Mouse (Mus musculus): Measurements from ENCODE around the gene Ier3. TPM values are rescaled to one million over a fixed set of nuclear protein-coding genes. Genes with fewer than 3 reads are reported as not detected.
A peak's percentile ranks its signal among the peaks of the same experiment; 100 is the strongest.

The Ier3 gene
- polyA plus RNA-seq, 1 experiment from 2014 or later, result 5.5 TPM

- 90% methylated on average over 7 of the region's 7 CpGs for WGBS
- Histone ChIP-seq H3K4me3 (no peak overlapping the region), H3K27ac (no peak overlapping the region), H3K4me1 (peaks cover 16% of the 10 kb centered on the region), H3K9me3 (replicated peaks) (no peaks in the 10 kb centered on the region), H3K27me3 (ENCODE audit: low read depth, poor library complexity, severe bottlenecking) (0 out of 2 replicates have a peak, but pooled peaks cover 7% of the 10 kb centered on the region), H3K36me3 (no peaks in the 10 kb centered on the region)
- no peak for DNase-seq (ENCODE audit: low spot score)
Observed at GRCm38 (mm10) chr17:35813653-35814052, 7.8 kb upstream of the Ier3 start.

- Histone ChIP-seq H3K36me3 (no peaks in the 10 kb centered on the region), H3K4me1 (peaks cover 16% of the 10 kb centered on the region), H3K27me3 (ENCODE audit: low read depth, poor library complexity, severe bottlenecking) (0 out of 2 replicates have a peak, but pooled peaks cover 9% of the 10 kb centered on the region), H3K9me3 (replicated peaks) (no peaks in the 10 kb centered on the region), H3K27ac (no peak overlapping the region), H3K4me3 (no peak overlapping the region)
- no peak for DNase-seq (ENCODE audit: low spot score)
- 68% methylated on average over 6 of the region's 6 CpGs for WGBS
Observed at GRCm38 (mm10) chr17:35814678-35815077, 6.8 kb upstream of the Ier3 start.

GRCm38 (mm10) chr17:35815836-35816235, 5.6 kb upstream of the Ier3 start:
- Histone ChIP-seq H3K4me1 (peaks cover 19% of the 10 kb centered on the region), H3K36me3 (no peaks in the 10 kb centered on the region), H3K27ac (no peak overlapping the region), H3K27me3 (ENCODE audit: low read depth, poor library complexity, severe bottlenecking) (peaks cover 19% of the 10 kb centered on the region), H3K4me3 (no peak overlapping the region), H3K9me3 (replicated peaks) (no peaks in the 10 kb centered on the region)
- no peak for DNase-seq (ENCODE audit: low spot score)
- 71% methylated on average over 7 of the region's 7 CpGs for WGBS

GRCm38 (mm10) chr17:35816686-35817085, 4.8 kb upstream of the Ier3 start:
- Histone ChIP-seq H3K36me3 (no peaks in the 10 kb centered on the region), H3K9me3 (replicated peaks) (no peaks in the 10 kb centered on the region), H3K27me3 (ENCODE audit: low read depth, poor library complexity, severe bottlenecking) (peaks cover 22% of the 10 kb centered on the region), H3K27ac (peak overlapping the region; percentile 67), H3K4me3 (no peak overlapping the region), H3K4me1 (peaks cover 27% of the 10 kb centered on the region)
- no peak for DNase-seq (ENCODE audit: low spot score)
- 38% methylated on average over 10 of the region's 14 CpGs for WGBS

- 49% methylated on average over 10 of the region's 10 CpGs for WGBS
- Histone ChIP-seq H3K27me3 (ENCODE audit: low read depth, poor library complexity, severe bottlenecking) (peaks cover 28% of the 10 kb centered on the region), H3K4me3 (no peak overlapping the region), H3K27ac (peak overlapping the region; percentile 67), H3K4me1 (peaks cover 33% of the 10 kb centered on the region), H3K36me3 (no peaks in the 10 kb centered on the region), H3K9me3 (replicated peaks) (no peaks in the 10 kb centered on the region)
- DNase-seq (ENCODE audit: low spot score), result peak; percentile 57
Observed at GRCm38 (mm10) chr17:35817226-35817625, 4.3 kb upstream of the Ier3 start.

- Histone ChIP-seq H3K27me3 (ENCODE audit: low read depth, poor library complexity, severe bottlenecking) (peaks cover 28% of the 10 kb centered on the region), H3K4me3 (no peak overlapping the region), H3K27ac (no peak overlapping the region), H3K36me3 (peaks cover 5% of the 10 kb centered on the region; the same call in 1 of the 2 replicates), H3K9me3 (replicated peaks) (no peaks in the 10 kb centered on the region), H3K4me1 (peaks cover 51% of the 10 kb centered on the region)
- no peak for DNase-seq (ENCODE audit: low spot score)
- 80% methylated on average over 5 of the region's 5 CpGs for WGBS
Observed at GRCm38 (mm10) chr17:35820111-35820510, 1.4 kb upstream of the Ier3 start.

- Histone ChIP-seq H3K36me3 (peaks cover 30% of the 10 kb centered on the region), H3K27ac (peak overlapping the region; percentile 91)
- DNase-seq (ENCODE audit: low spot score), result no peak
Observed at GRCm38 (mm10) chr17:35822564-35822963, 1.1 kb downstream of the Ier3 start.

GRCm38 (mm10) chr17:35822964-35823937, 1.8 kb downstream of the Ier3 start, which contains the start of gene Flot1:
Gene Flot1 (plus strand): TSS chr17:35823230.
- Histone ChIP-seq H3K9me3 (replicated peaks) (no peaks in the 10 kb centered on the region), H3K4me1 (peaks cover 35% of the 10 kb centered on the region), H3K4me3 (peak within 1 kb of the TSS; percentile 78), H3K27ac (peak within 1 kb of the TSS; percentile 91), H3K36me3 (peaks cover 37% of the 10 kb centered on the region), H3K27me3 (ENCODE audit: low read depth, poor library complexity, severe bottlenecking) (peaks cover 21% of the 10 kb centered on the region)
- WGBS, result 0% methylated on average over 47 of the region's 47 CpGs
- peak; percentile 96 for DNase-seq (ENCODE audit: low spot score)

More at GRCm38 (mm10) chr17:35822564-35822963, 1.1 kb downstream of the Ier3 start:
- Histone ChIP-seq H3K27me3 (ENCODE audit: low read depth, poor library complexity, severe bottlenecking) (peaks cover 21% of the 10 kb centered on the region), H3K4me1 (peaks cover 36% of the 10 kb centered on the region), H3K4me3 (peak overlapping the region; percentile 78), H3K9me3 (replicated peaks) (no peaks in the 10 kb centered on the region)
- WGBS, result 4% methylated on average over 11 of the region's 11 CpGs

GRCm38 (mm10) chr17:35824402-35824801, 2.9 kb downstream of the Ier3 start:
- peaks cover 36% of the 10 kb centered on the region for H3K4me1 ChIP-seq
- 41% methylated on average over 7 of the region's 7 CpGs for WGBS
- H3K9me3 ChIP-seq (replicated peaks), result no peaks in the 10 kb centered on the region
- H3K4me3 ChIP-seq, result peak overlapping the region; percentile 78
- DNase-seq (ENCODE audit: low spot score), result peak; percentile 63
- H3K27ac ChIP-seq, result peak overlapping the region; percentile 91
- H3K27me3 ChIP-seq (ENCODE audit: low read depth, poor library complexity, severe bottlenecking), result peaks cover 21% of the 10 kb centered on the region
- H3K36me3 ChIP-seq, result peaks cover 45% of the 10 kb centered on the region

GRCm38 (mm10) chr17:35825109-35825850, 3.8 kb downstream of the Ier3 start:
- WGBS, result 94% methylated on average over 13 of the region's 13 CpGs
- H3K4me3 ChIP-seq, result no peak overlapping the region
- peaks cover 46% of the 10 kb centered on the region for H3K36me3 ChIP-seq

GRCm38 (mm10) chr17:35829737-35830136, 8.3 kb downstream of the Ier3 start:
- Histone ChIP-seq H3K27ac (peak overlapping the region; percentile 46; the same call in 1 of the 2 replicates), H3K4me3 (peak overlapping the region; percentile 33)
- DNase-seq (ENCODE audit: low spot score), result peak; percentile 91

More at GRCm38 (mm10) chr17:35825109-35825850, 3.8 kb downstream of the Ier3 start:
- Histone ChIP-seq H3K27me3 (ENCODE audit: low read depth, poor library complexity, severe bottlenecking) (peaks cover 14% of the 10 kb centered on the region), H3K4me1 (peaks cover 44% of the 10 kb centered on the region), H3K27ac (no peak overlapping the region), H3K9me3 (replicated peaks) (no peaks in the 10 kb centered on the region)
- DNase-seq (ENCODE audit: low spot score), result no peak

GRCm38 (mm10) chr17:35832400-35833238, 11.1 kb downstream of the Ier3 start:
- WGBS, result 70% methylated on average over 8 of the region's 8 CpGs
- Histone ChIP-seq H3K27me3 (ENCODE audit: low read depth, poor library complexity, severe bottlenecking) (no peaks in the 10 kb centered on the region), H3K36me3 (peaks cover 80% of the 10 kb centered on the region), H3K9me3 (replicated peaks) (no peaks in the 10 kb centered on the region), H3K4me1 (peaks cover 31% of the 10 kb centered on the region), H3K27ac (no peak overlapping the region), H3K4me3 (0 out of 2 replicates have a peak overlapping the region, but pooled peaks have one; percentile 6)
- no peak for DNase-seq (ENCODE audit: low spot score)

More at GRCm38 (mm10) chr17:35829737-35830136, 8.3 kb downstream of the Ier3 start:
- H3K27me3 ChIP-seq (ENCODE audit: low read depth, poor library complexity, severe bottlenecking), result no peaks in the 10 kb centered on the region
- WGBS, result 3% methylated on average over 21 of the region's 21 CpGs
- H3K36me3 ChIP-seq, result peaks cover 85% of the 10 kb centered on the region
- no peaks in the 10 kb centered on the region for H3K9me3 ChIP-seq (replicated peaks)
- peaks cover 16% of the 10 kb centered on the region for H3K4me1 ChIP-seq

Data from limb, embryonic 10.5 days (tissue).